Mouse (Mus musculus) 3134 (cell line): ENCODE data around the gene Plekho2.

Source experiments
- DNase-seq: peaks from one replicate; pipeline ENCODE4 v3.0.0-alpha.2; 2011; ENCODE audit warnings: low spot score; ENCODE audit not compliant: insufficient read length; ENCODE audit errors: extremely low read depth

Gene Plekho2

DNA sequence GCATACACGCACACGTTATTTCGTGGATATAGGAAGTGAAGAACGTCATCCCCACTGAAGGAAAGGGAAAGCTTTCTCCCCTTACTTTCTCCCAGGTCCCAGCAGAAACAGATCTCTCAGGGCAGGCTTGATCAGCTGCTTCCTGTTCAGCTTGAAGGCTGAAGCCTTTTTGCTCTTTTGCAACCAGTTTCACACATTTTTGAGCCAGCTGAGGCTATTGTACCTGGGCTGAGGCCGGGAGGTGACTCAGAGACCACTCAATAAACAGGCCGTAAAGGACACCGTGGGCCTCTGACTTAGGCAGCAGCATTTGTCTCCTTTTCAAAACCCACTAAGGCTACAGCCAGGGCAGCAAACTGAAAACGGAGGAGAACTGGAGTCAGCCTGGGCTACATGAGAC is 46.9 kb downstream of the Plekho2 start:
- DNase-seq: no peak

DNA sequence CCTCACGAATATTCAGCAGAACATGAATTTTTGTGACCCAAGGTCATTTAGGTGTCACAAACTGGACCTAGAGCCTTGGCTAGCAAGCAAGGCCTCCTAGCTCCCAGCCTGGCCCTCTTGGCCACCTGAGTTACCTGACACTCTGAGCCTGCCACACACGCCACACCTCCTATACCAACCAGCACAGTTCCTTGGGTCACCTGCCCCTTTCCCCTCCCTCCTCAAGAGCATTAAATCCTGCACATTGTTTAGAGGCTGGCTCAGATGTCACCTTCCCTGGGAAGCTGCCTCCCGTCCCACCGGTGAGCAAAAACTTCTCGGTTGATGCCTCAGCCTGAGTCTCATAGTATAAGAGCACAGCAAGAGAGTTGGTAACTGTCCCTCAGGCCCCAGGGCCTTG is 48.6 kb downstream of the Plekho2 start:
- DNase-seq: no peak

DNA sequence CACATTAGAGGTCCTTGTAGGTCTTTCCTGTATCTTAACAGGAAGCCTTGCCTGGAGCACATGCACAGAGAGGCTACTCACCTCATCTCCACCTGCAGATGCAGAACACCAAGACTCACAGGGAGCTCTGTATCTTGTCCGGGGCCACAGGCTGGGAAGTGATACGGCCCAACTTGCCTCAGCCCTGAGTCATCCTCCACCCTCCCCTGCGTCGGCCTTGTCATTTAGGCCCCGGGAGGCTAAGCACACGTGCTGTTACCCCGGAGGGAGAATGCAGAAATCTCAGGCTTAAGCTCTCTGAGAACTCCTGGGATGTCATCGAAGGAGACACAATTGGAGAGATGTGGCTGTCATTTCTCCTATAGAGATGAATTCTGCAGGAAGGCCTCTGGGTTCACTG is 50.2 kb downstream of the Plekho2 start:
- DNase-seq: no peak

DNA sequence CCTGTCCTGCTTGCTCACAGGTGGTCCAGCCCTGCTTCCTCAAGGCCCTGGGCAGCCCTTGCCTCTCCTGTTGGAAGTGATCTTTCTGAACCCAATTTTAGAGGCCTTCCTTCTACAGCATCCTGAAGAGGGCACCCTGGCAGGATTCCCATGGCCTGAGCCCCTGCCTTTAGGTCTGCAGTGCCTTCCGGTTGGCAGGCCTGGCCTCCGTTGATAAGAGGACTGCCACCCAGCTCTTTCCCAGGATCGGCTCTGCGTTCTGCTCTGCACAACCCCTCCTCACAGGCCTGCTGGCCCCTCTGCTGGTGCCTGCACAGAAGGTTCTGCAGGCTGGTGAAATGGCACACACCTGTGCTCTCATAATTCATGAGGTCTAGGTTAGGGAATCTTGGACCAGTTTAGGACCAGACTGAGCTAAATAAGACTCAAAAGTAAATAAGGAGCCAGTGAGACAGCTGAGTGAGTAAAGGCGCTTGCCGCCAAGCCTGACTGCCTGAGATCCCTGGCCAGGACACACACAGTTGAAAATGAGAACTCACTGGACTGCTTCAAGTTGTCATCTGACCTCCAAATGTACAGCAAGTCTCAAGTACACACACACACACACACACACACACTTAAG is 51.3 kb downstream of the Plekho2 start:
- DNase-seq: no peak

DNA sequence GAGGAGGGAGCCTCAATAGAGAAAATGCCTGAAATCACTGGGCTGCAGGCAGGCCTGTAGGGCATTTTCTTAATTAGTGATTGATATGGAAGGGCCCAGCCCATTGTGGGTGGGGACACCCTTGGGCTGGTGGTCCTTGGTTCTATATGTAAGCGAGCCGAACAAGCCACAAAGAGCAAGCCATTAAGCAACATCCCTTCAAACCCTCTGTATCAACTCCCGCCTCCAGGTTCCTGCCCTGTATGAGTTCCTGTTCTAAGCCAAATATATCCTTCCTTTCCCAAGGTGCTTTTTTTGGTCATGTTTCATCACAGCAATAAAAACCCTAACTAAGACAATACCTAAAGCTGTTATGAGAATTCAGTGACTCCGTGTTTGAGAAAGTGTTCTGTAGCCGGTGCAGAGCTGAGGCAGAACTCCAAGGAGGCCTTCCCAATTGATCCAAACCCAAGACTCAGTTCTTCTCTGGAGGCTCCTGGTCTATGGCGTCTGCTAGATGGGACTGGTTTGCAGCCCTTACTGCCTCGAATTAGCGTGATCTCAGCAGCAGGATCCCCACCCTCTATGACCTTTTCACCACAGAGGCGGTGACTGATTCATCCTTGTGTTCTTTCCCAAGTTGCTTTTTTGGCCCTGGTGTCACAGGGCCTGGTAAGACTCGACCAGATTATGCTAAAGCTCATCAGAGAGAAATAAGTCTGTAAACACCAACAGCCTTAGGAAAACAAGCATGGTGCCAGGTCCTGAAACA is 54.2 kb downstream of the Plekho2 start:
- DNase-seq: peak; percentile 66

DNA sequence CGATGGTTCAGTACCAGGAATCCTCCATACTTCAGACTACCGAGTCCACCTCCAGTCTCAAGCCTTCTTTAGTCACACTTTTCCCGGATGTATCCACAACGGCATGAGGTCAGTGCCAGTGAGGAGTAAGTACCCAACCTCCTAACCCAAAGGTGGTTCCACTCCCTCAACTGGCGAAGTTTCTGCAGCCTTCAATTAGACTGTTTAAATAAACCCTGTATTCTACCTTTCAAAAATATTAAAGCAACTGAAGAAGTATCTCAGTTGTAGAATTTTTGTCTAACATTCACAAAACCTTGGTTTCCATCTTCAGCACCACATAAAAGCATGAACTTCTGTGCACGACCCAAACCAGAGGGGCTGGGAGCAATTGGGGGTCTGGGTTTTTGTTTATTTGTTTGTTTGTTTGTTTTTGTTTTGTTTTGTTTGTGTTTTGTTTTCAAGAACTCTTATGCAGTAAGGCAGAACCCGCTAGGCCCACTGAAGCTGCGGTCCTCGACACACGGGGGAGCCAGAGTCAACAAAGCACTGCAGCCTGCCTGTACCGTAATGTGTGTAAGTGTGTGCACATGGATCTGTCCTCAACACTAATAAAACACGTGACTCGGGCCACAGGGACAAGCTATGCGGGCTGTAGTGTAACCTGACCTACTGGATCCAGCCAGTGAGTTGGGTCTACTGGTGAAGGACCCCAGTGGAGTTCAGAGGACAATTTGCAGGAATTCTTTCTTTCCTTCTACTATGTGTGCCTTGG is 56.1 kb downstream of the Plekho2 start:
- peak; percentile 75 for DNase-seq

DNA sequence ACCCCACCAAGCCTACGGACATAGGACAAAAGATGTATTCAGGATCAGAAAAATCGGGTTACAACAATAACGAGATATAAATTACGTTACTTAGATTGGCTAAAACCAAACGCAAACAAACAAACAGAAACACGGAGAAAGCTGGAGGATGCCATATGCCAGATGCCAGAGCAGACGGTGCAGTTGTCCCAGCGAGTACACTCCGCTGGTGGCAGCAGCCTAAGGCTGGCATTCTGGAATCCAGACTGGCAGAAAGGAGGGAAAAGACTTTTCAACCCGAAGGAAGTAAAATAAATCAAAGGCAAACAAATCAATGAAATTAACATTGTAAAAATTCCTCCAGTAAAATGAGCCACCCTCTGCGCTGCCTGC is 59.3 kb downstream of the Plekho2 start:
- DNase-seq: no peak

DNA sequence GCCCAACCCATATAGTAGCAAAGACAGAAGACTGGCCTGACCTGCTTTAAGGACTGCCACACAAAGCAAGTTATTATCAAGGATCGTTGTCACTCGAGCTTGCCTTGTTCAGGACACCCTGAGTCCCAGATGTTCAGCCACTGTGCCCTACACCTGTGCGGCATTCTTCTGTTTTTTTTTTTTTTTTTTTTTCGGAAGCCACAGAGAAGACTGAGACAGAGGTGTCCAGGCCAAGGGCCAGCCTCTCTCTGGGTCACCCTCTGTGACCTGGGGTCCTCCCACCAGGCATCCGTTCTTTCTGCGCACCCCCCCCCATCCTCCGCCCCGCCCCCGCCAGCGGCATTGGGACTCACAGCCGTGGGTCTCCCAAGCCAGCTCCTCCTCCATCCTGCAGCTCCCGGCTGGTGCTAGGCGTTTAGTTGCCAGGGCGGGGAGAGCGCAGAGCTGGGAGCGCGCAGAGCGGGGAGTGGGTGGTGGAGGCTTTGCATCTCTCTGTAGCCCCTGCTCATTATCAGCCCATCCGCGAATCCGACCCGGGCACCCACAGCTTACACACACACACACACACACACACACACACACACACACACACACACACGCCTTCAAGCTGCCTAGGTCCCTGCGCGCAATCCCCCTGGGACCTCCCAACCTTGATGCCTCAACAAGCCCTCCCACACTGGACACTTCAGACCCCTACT is 59.9 kb downstream of the Plekho2 start, which contains the start of gene Ankdd1a:
TSS of gene Ankdd1a (minus strand) at position 387 of the 698 bp plus-strand sequence.
- DNase-seq: no peak

DNA sequence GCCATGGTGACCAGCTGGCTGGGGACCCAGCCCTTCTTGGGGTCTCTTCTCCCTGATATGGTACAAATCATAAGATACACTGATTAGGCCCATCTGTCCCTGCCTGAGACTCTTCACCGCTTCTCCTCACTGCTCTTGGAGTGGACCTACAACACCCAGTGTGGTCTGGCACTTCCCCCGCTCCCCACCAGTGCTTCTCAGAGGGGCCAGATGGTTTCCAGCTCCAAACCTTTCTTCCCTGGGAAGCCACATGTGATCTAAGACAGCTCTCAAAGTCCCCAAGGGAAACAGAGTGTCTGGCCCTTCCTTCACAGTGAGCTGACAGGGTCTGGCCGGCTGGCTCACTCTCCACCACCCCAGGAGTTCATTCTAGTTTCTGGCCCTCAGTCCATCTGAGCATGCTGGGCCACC is 65.0 kb downstream of the Plekho2 start:
- DNase-seq: no peak

DNA sequence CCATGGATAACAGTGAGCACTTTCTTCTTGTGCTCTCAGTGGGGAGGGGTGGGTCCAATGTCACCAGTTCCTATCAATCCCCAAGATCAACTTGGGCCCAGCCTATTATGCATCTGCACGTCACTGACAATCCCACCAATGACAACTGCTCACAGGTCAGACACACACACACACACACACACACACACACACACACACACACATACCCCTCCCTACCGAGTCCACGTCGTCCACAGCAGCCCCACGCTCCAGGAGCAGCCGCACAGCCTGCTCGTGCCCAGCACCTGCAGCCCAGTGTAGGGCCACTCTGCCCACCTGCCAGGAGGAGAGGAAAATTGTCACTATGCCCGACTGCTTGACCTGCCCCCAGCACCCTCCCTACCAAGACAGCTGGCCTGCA is 65.4 kb downstream of the Plekho2 start:
- no peak for DNase-seq

DNA sequence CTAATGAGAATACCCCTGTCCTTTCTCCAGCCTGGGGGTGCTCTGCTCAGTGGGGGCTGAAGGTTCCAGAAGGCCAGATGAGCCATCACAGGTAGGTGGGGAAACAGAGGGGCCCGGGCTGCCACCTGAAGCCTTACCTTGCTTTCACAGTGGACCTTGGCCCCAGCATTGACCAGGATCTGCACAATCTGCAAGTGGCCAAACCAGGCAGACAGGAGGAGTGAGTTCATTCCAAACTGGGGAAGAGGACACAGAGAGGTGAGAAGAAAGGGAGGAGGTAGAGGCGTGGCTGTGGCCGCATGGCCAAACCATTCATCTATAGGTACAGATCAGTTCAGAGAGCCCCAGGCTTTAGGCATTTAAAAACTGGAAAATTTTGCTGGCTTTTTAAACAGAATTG is 67.3 kb downstream of the Plekho2 start:
- DNase-seq: no peak

DNA sequence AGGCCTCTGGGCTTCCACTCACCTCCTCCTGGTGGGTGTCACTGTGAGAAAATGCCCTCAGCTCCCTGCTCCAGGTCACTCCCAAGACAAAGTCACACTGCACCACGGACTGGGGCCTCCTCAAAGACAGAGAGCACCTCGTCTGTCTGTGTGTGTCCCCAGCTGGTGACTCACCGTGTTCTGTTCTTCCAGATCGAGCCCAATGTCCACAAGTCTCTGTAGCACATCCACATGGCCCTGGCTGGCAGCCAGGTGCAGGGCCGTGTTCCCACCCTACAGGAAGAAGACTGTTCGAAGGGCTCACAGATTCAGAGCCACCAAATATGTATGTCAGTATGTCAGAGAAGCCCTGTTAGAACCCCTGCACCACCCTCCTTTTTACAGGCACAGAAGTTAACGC is 71.4 kb downstream of the Plekho2 start:
- peak; percentile 22 for DNase-seq

DNA sequence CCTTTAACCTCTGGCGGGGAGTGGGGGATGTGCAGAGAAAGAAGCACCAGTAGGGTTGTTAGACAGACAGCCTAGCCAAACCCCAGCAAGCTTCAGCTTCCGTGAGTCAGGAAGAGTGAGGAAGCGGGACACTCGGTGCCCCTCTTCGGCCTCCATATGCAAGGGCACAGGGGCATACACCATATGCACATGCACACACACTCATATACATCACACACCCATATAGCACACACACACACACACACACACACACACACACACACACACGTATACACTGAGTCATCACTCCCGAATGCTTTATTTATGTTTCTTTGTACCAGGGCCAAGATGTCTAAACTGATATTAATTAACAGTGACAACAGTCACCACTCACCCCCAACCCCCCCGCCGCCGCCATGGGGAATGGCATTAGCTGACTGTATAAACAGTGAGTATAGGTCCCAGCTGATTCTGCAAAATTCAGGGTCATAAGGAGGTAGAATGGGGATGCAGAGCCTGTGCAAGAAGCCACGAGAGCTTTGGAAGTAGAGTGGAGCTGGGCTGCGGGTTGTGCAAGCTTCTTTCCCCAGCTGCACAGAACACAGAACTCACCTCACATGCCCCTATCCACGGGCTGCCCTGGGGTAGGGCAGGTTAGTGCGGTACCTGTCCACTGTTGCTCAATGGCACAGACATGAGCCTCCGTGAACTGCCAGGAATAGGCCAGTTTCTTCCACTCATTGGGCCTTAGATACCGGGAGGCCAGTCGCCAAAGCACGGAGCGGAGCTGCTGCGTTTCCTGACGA is 76.9 kb downstream of the Plekho2 start:
- DNase-seq: no peak
